Mouse (Mus musculus): ENCODE data around the gene Tnnt2. TPM values are rescaled to one million over a fixed set of nuclear protein-coding genes. Genes with fewer than 3 reads are reported as not detected.

The Tnnt2 gene
- polyA plus RNA-seq, 1 experiment from 2014 or later, result 0.74 TPM

DNA sequence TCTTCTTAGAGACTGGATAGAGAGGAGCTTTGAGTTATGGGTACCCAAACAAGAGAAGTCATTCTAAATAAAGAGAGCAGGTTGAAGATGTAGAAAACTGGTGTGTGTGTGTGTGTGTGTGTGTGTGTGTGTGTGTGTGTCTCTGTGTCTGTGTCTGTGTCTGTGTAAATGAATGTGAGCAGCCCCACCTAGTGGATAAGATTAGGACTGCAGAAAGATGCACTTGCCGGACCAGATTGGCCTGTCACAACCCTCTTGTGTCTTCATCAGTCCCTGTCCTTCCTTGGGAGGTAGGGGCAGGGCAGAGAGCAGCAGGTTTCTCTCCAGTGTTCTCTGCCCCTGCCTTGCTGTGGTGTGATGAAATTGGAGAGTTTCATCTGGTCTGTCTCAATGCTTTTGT, 7.2 kb upstream of the Tnnt2 start:
- Histone ChIP-seq H3K36me3 (no peaks in the 10 kb centered on the region), H3K4me1 (no peaks in the 10 kb centered on the region), H3K27ac (replicated peaks) (no peak overlapping the region), H3K4me3 (no peak overlapping the region), H3K9me3 (replicated peaks) (no peaks in the 10 kb centered on the region), H3K27me3 (ENCODE audit: low read depth, poor library complexity, severe bottlenecking) (0 out of 2 replicates have a peak, but pooled peaks cover 17% of the 10 kb centered on the region)
- 23% methylated on average over 1 of the region's 1 CpGs for WGBS
- DNase-seq (ENCODE audit: low spot score), result peak; percentile 54

GRCm38 (mm10) chr1:135834206-135834859, 1.8 kb upstream of the Tnnt2 start:
- Histone ChIP-seq H3K4me3 (no peak overlapping the region), H3K27ac (replicated peaks) (no peak overlapping the region), H3K4me1 (peaks cover 12% of the 10 kb centered on the region), H3K36me3 (no peaks in the 10 kb centered on the region), H3K9me3 (replicated peaks) (no peaks in the 10 kb centered on the region), H3K27me3 (ENCODE audit: low read depth, poor library complexity, severe bottlenecking) (0 out of 2 replicates have a peak, but pooled peaks cover 7% of the 10 kb centered on the region)
- 78% methylated on average over 6 of the region's 6 CpGs for WGBS
- no peak for DNase-seq (ENCODE audit: low spot score)

- Histone ChIP-seq H3K27ac (replicated peaks) (no peak overlapping the region), H3K36me3 (no peaks in the 10 kb centered on the region), H3K4me3 (no peak overlapping the region), H3K9me3 (replicated peaks) (no peaks in the 10 kb centered on the region), H3K27me3 (ENCODE audit: low read depth, poor library complexity, severe bottlenecking) (0 out of 2 replicates have a peak, but pooled peaks cover 7% of the 10 kb centered on the region), H3K4me1 (peaks cover 12% of the 10 kb centered on the region)
- 77% methylated on average over 8 of the region's 8 CpGs for WGBS
- no peak for DNase-seq (ENCODE audit: low spot score)
Observed at GRCm38 (mm10) chr1:135834983-135835382, 1.2 kb upstream of the Tnnt2 start.

DNA sequence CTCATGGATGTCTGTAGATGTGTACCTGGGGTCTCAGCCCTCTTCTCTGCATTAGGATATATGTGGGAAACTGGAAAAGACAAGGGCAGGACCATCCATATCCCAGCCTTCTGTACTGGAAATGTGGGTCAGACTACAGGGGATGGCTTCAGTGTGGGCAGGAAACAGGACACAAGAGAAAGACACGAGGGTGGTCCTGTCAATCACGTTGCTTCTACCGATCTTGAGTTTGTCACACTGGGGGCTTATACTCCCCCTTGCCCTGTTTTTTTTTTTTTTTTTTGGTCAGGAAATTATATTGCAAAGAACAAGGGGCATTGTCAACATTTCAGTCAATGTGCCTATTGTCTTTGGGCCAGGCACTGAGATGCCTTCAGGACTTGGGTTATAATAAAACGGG, 2.5 kb downstream of the Tnnt2 start:
- Histone ChIP-seq H3K27ac (replicated peaks) (no peak overlapping the region), H3K36me3 (no peaks in the 10 kb centered on the region), H3K4me3 (no peak overlapping the region), H3K27me3 (ENCODE audit: low read depth, poor library complexity, severe bottlenecking) (no peaks in the 10 kb centered on the region), H3K9me3 (replicated peaks) (no peaks in the 10 kb centered on the region), H3K4me1 (peaks cover 24% of the 10 kb centered on the region)
- 70% methylated on average over 4 of the region's 4 CpGs for WGBS
- no peak for DNase-seq (ENCODE audit: low spot score)

DNA sequence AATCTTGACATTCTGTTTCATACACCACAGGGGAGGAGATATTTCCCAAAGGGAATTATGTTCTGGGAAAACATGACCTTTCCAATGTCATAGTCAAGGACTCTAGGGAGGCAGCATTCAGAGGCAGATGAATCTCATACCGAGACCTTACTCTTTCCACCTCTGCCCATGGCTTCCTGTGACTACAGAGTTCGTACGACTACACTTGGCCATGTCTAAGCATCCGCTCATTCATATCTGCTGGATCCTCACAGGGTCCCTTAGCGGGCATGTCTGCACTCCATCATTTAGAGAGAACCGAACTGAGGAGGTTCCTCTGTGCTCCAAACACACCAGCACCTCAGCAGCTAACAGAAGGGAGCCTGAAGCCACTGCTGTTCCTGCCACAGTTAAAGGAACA, 2.9 kb downstream of the Tnnt2 start:
- no peaks in the 10 kb centered on the region for H3K36me3 ChIP-seq
- no peaks in the 10 kb centered on the region for H3K9me3 ChIP-seq (replicated peaks)
- H3K27ac ChIP-seq (replicated peaks), result no peak overlapping the region
- no peak overlapping the region for H3K4me3 ChIP-seq
- H3K27me3 ChIP-seq (ENCODE audit: low read depth, poor library complexity, severe bottlenecking), result no peaks in the 10 kb centered on the region
- 93% methylated on average over 6 of the region's 6 CpGs for WGBS
- H3K4me1 ChIP-seq, result peaks cover 26% of the 10 kb centered on the region
- DNase-seq (ENCODE audit: low spot score), result no peak

- DNase-seq (ENCODE audit: low spot score), result no peak
- no peaks in the 10 kb centered on the region for H3K36me3 ChIP-seq
- WGBS, result 74% methylated on average over 15 of the region's 15 CpGs
Observed at GRCm38 (mm10) chr1:135840675-135841395, 4.7 kb downstream of the Tnnt2 start.

DNA sequence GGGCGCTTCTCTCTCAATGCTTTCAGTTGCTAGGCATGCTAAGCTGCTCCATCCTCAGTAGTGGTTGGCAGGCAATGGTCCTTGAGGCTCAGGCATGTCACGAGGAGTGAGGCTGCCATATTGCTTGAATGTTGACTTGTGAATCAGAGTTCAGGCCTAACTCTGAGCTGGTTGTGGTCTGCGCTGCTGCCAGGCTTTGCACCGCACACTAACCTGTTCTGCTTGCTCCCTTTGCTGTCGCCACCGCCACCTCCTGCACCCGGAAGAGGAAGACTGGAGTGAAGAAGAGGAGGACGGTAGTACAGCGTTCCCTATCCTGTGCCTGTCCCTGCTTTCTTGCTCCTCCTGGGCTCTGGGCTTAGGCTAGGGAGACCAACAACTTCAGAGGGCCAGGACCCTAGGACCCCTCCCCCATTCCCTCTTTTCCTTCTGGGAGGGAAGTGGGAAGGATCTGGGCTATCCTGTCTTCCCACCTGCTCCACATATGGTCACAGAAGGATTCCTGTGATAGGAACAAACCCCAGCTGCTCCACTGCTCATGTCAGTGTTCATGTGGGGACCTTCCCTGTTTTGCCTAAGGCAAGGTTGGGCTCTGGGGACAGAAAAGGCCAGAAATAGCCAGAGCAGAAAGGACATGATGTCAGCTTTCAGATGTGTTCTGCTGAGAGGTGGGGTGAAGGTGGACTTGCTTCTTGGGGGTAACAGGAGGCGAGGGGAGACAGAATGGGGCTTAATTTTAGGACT, 7.5 kb downstream of the Tnnt2 start:
- DNase-seq (ENCODE audit: low spot score), result no peak
- WGBS, result 89% methylated on average over 10 of the region's 10 CpGs
- Histone ChIP-seq H3K4me3 (no peak overlapping the region), H3K27me3 (ENCODE audit: low read depth, poor library complexity, severe bottlenecking) (0 out of 2 replicates have a peak, but pooled peaks cover 3% of the 10 kb centered on the region), H3K9me3 (replicated peaks) (no peaks in the 10 kb centered on the region), H3K36me3 (no peaks in the 10 kb centered on the region), H3K27ac (replicated peaks) (no peak overlapping the region), H3K4me1 (peaks cover 17% of the 10 kb centered on the region)

More at GRCm38 (mm10) chr1:135840675-135841395, 4.7 kb downstream of the Tnnt2 start:
- H3K27ac ChIP-seq (replicated peaks), result no peak overlapping the region
- no peaks in the 10 kb centered on the region for H3K27me3 ChIP-seq (ENCODE audit: low read depth, poor library complexity, severe bottlenecking)
- H3K9me3 ChIP-seq (replicated peaks), result no peaks in the 10 kb centered on the region
- H3K4me3 ChIP-seq, result no peak overlapping the region
- peaks cover 22% of the 10 kb centered on the region for H3K4me1 ChIP-seq

DNA sequence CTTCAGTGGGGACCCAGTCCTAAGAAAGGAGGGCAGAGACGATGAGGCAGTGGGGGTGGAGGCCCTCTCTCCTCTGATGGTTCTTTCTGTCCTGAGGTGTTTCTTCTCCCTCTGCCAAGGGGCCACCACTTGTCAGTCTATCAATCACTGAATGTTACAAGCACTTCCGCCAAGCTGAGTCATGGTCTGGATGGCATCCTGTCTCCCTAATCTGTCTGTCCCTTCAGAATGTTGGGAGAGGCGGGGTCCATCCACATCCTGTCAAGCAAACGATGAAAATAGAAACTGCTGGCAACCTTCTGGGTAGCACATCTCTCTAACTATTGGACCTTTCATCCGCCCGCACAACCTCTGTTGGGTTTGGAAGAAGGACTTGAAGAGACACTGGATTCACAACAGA, 8.3 kb downstream of the Tnnt2 start:
- WGBS, result 84% methylated on average over 6 of the region's 6 CpGs
- H3K4me1 ChIP-seq, result peaks cover 24% of the 10 kb centered on the region
- H3K27me3 ChIP-seq (ENCODE audit: low read depth, poor library complexity, severe bottlenecking), result 0 out of 2 replicates have a peak, but pooled peaks cover 3% of the 10 kb centered on the region
- DNase-seq (ENCODE audit: low spot score), result no peak
- H3K9me3 ChIP-seq (replicated peaks), result no peaks in the 10 kb centered on the region
- no peaks in the 10 kb centered on the region for H3K36me3 ChIP-seq
- no peak overlapping the region for H3K4me3 ChIP-seq
- no peak overlapping the region for H3K27ac ChIP-seq (replicated peaks)

DNA sequence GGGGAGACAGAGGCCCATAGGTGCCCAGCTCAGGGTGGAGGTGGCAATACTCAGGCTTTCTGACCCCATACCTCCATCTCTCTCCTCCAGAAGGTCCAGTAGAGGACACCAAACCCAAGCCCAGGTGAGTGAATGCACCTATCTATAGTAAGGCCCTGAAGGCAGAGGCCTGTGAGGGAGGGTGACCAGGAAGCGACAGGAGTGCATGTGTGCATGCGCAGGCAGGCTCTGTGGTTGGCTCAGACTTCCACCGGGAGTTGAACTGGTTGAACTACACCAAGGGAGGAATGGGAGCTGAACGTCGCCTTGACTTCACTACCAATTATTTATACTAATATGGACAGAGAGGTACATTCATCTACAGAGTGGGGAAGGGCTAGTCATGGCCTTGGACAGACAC, 10.5 kb downstream of the Tnnt2 start:
- Histone ChIP-seq H3K4me1 (peaks cover 26% of the 10 kb centered on the region), H3K4me3 (no peak overlapping the region), H3K27me3 (ENCODE audit: low read depth, poor library complexity, severe bottlenecking) (0 out of 2 replicates have a peak, but pooled peaks cover 3% of the 10 kb centered on the region), H3K9me3 (replicated peaks) (no peaks in the 10 kb centered on the region), H3K27ac (replicated peaks) (no peak overlapping the region), H3K36me3 (no peaks in the 10 kb centered on the region)
- 71% methylated on average over 5 of the region's 5 CpGs for WGBS
- no peak for DNase-seq (ENCODE audit: low spot score)

DNA sequence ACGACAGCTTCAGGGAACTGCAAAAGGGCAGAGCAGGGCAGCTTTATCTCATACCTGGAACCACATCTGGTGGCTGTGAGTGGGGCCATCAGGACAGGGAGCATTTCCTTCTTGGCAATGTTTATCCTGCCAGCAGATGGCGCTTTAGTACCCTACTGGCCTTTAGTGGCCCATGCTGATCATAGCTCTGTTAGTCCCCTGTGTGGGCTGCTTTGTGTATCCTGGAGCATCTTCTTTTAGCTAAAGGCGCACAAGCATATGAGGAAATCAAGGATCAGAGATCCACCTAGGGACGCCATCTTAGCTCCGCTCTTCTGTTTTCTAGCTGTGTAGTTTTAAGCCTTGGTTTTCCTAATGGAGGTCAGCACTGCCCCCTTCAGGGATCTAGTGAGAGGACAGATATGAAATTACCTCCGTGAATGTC, 11.0 kb downstream of the Tnnt2 start:
- DNase-seq (ENCODE audit: low spot score), result peak; percentile 54
- WGBS, result 31% methylated on average over 6 of the region's 6 CpGs

DNA sequence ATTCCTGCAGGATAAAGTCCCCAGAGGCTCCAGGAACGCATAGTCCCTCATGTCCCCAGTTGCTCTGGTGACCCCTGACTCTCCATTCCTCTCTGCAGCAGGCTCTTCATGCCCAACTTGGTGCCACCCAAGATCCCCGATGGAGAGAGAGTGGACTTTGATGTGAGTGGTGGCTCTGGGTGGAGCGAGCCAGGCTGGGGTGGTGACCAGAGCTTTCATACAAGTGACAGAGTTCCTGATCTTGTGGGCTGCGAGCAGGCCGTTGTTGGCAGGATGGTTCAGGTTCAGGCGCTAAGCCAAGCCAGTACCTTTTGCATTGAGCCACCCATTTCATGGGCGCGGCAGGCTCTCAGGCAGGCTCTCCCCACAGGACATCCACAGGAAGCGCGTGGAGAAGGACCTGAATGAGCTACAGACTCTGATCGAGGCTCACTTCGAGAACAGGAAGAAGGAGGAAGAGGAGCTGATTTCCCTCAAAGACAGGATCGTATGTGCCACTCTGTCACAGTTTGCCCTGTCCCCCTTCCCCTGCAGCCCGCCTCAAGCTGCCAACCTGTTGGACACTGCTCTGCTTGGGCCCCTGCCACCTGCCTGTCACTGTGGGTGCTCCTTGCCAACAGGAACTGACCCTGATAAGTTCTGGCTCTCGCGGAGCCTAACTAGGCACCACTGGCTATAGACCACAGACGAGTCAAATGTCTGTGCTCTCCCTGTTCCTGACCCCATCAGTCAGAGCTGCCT, 11.6 kb downstream of the Tnnt2 start:
- peak overlapping the region; percentile 9; the same call in 1 of the 2 replicates for H3K27ac ChIP-seq (replicated peaks)
- no peak overlapping the region for H3K4me3 ChIP-seq
- H3K27me3 ChIP-seq (ENCODE audit: low read depth, poor library complexity, severe bottlenecking), result 0 out of 2 replicates have a peak, but pooled peaks cover 3% of the 10 kb centered on the region
- 88% methylated on average over 17 of the region's 17 CpGs for WGBS
- H3K4me1 ChIP-seq, result peaks cover 38% of the 10 kb centered on the region
- no peaks in the 10 kb centered on the region for H3K36me3 ChIP-seq
- no peaks in the 10 kb centered on the region for H3K9me3 ChIP-seq (replicated peaks)
- DNase-seq (ENCODE audit: low spot score), result no peak

More for the DNA sequence above, 11.0 kb downstream of the Tnnt2 start:
- H3K4me3 ChIP-seq, result no peak overlapping the region
- H3K4me1 ChIP-seq, result peaks cover 32% of the 10 kb centered on the region
- no peak overlapping the region for H3K27ac ChIP-seq (replicated peaks)
- 0 out of 2 replicates have a peak, but pooled peaks cover 3% of the 10 kb centered on the region for H3K27me3 ChIP-seq (ENCODE audit: low read depth, poor library complexity, severe bottlenecking)
- H3K9me3 ChIP-seq (replicated peaks), result no peaks in the 10 kb centered on the region
- no peaks in the 10 kb centered on the region for H3K36me3 ChIP-seq
